Mouse (Mus musculus) forebrain, embryonic 11.5 days (tissue): ENCODE data around the gene Orai1. TPM values are rescaled to one million over a fixed set of nuclear protein-coding genes. Genes with fewer than 3 reads are reported as not detected.

Experiments used
- ATAC-seq: fragments of 200-750 bp; cut with Nextera tagmentation; replicated peaks from 2 replicates; pipeline ENCODE4 v1.8.0; 2017; ENCODE audit warnings: moderate TSS enrichment; ENCODE audit not compliant: low FRiP score
- DNase-seq: peaks from one replicate; pipeline ENCODE4 v3.0.0-alpha.2; 2017; ENCODE audit warnings: low spot score
- H3K27ac ChIP-seq: fragments of 300-500 bp; sonication (generic); 2 replicates; pipeline ENCODE4 v1.5.1; 2014; ENCODE audit warnings: low read depth, low read length
- H3K27me3 ChIP-seq: fragments of 300-500 bp; sonication (generic); 2 replicates; pipeline ENCODE4 v1.6.1; 2014; ENCODE audit warnings: mild to moderate bottlenecking, low read length, mixed read lengths; ENCODE audit not compliant: control insufficient read depth, insufficient read depth
- H3K36me3 ChIP-seq: fragments of 300-500 bp; sonication (generic); 2 replicates; pipeline ENCODE4 v1.6.1; 2014; ENCODE audit warnings: mild to moderate bottlenecking, low read length, moderate library complexity, mixed read lengths; ENCODE audit not compliant: control insufficient read depth, insufficient read depth
- H3K4me1 ChIP-seq: fragments of 300-500 bp; sonication (generic); replicated peaks from 2 replicates; pipeline ENCODE4 v1.6.1; 2014; ENCODE audit warnings: low read length, mixed read lengths; ENCODE audit not compliant: control insufficient read depth, insufficient read depth
- H3K4me2 ChIP-seq: fragments of 300-500 bp; sonication (generic); 2 replicates; pipeline ENCODE4 v1.6.1; 2014; ENCODE audit warnings: low read depth, mild to moderate bottlenecking, low read length, moderate library complexity, mixed read lengths; ENCODE audit not compliant: severe bottlenecking
- H3K4me3 ChIP-seq: fragments of 300-500 bp; sonication (generic); 2 replicates; pipeline ENCODE4 v1.5.1; 2014; ENCODE audit warnings: low read depth, low read length
- H3K9ac ChIP-seq: fragments of 300-500 bp; sonication (generic); 2 replicates; pipeline ENCODE4 v1.6.1; 2014; ENCODE audit warnings: low read length
- H3K9me3 ChIP-seq: fragments of 300-500 bp; sonication (generic); 2 replicates; pipeline ENCODE4 v1.6.1; 2016; ENCODE audit warnings: low read length, mixed read lengths; ENCODE audit not compliant: control insufficient read depth
- WGBS: fragments of 180-500 bp; shearing (Covaris S2); extraction: QIAGEN DNeasy Blood & Tissue Kit; methylation state at CpG from one replicate; pipeline ENCODE4 v1.1.7; 2014; 5-methylcytosine and 5-hydroxymethylcytosine counted together
- polyA plus RNA-seq: library from polyadenylated mRNA; unstranded; fragments of >200 nt; fragmentation: Nextera tagmentation; extraction: Ambion mirVana; gene quantifications from 2 replicates; pipeline ENCODE4 v1.2.1, GENCODE M21; 2014

Orai1 gene
- polyA plus RNA-seq, 1 experiment from 2014 or later, result 9.8 TPM

DNA sequence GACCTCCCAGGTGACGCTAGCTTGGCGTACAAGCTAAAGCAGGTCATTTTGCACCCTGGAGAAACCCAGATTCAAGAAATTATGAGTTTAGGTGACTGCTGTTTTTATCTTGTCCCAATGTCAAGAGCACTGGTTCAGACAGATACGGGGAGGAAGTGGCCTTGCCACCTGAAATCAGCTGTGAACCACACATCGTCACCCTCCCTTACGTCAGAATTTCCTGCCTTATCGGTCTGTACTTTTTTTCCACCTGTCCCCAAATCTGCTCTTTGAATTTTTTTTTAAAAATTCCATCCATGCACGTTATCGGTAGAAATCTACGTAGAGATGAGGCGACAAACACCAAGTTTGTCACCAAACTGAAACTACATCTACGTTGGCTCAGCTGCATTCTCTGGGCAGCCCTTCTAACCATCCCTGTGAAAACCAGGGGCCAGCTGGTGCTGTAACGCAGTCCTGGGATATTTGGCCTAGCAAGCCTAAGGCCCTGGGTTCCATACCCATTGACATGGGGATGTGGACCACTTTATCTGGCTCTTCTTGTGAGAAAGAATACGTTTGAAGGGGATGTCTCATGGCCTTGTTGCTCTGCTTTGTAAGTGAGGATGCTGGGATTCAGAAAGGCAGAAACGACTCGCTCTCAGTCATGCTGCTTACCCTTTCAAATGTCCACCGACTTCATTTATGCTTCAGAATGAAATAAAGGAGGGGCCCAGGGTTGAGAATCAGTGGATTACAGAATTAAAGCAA is 24.3 kb upstream of the Orai1 start:
- no peak for DNase-seq
- peak overlapping the region; percentile 46 for H3K4me3 ChIP-seq
- H3K27me3 ChIP-seq, result no peaks in the 10 kb centered on the region
- peak overlapping the region; percentile 96 for H3K4me2 ChIP-seq
- no peak overlapping the region for H3K27ac ChIP-seq
- no peak for ATAC-seq
- no peaks in the 10 kb centered on the region for H3K9me3 ChIP-seq
- H3K9ac ChIP-seq, result peak overlapping the region; percentile 71
- no peaks in the 10 kb centered on the region for H3K36me3 ChIP-seq
- peaks cover 38% of the 10 kb centered on the region for H3K4me1 ChIP-seq
- WGBS, result 7% methylated on average over 16 of the region's 16 CpGs

DNA sequence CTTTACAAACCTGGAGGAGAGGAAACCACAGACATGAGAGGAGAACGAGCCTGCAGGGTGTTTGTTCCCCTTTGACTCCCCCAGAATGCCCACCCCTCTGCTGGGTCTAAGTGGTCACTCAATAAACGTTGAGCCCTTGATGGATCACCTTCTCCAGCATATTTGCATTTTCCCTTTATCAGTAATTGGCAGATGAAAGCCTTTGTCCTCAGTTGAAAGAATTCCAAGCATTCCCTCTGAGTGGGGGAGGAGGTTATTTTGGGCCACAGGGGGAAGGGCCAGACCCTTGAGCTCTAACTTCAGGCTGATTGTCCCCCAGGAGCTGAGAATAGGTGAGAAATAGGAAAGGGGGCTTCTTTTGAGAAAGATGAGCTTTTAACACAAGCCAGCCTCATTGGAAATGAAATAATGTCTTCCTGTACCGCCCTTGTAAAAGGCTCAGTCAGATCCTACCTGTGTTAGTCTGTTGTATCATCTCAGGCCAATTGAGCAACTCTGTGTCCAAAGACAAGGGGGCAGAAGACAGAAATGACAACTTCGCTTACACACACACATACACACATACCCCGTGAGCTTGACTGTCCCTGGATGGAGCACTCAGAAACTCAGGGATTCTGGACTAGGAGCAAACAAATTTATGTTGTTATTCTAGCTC is 23.4 kb upstream of the Orai1 start:
- Histone ChIP-seq H3K27ac (no peak overlapping the region), H3K36me3 (no peaks in the 10 kb centered on the region)
- peak; percentile 29 for DNase-seq

DNA sequence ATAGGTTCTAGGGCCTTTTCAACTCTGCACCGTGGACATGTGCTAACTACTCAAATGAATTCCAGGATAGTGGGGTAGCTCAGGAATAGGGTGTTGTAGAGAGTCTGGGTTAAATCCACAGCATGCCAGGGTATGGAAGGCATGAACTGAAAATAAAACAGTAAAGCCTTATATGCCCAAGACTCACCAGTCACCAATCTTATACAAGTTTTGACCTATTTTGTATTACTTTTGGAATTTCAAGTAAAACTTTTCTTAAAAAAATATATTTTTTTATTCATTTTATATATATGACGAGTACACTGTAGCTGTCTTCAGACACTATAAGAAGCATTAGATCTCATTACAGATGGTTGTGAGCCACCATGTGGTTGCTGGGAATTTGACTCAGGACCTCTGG is 21.1 kb upstream of the Orai1 start:
- Histone ChIP-seq H3K27ac (no peak overlapping the region), H3K36me3 (no peaks in the 10 kb centered on the region), H3K4me1 (peaks cover 17% of the 10 kb centered on the region), H3K27me3 (no peaks in the 10 kb centered on the region), H3K4me3 (no peak overlapping the region), H3K9ac (peak overlapping the region; percentile 9; the same call in 1 of the 2 replicates), H3K9me3 (no peaks in the 10 kb centered on the region), H3K4me2 (no peak overlapping the region)
- 60% methylated on average over 2 of the region's 2 CpGs for WGBS
- ATAC-seq (no peak), DNase-seq (no peak)

More for the DNA sequence above, 23.4 kb upstream of the Orai1 start:
- no peak for ATAC-seq
- H3K27me3 ChIP-seq, result no peaks in the 10 kb centered on the region
- peak overlapping the region; percentile 96; the same call in 1 of the 2 replicates for H3K4me2 ChIP-seq
- H3K9ac ChIP-seq, result peak overlapping the region; percentile 43
- no peaks in the 10 kb centered on the region for H3K9me3 ChIP-seq
- peak overlapping the region; percentile 46; the same call in 1 of the 2 replicates for H3K4me3 ChIP-seq
- peaks cover 31% of the 10 kb centered on the region for H3K4me1 ChIP-seq
- 25% methylated on average over 5 of the region's 5 CpGs for WGBS

DNA sequence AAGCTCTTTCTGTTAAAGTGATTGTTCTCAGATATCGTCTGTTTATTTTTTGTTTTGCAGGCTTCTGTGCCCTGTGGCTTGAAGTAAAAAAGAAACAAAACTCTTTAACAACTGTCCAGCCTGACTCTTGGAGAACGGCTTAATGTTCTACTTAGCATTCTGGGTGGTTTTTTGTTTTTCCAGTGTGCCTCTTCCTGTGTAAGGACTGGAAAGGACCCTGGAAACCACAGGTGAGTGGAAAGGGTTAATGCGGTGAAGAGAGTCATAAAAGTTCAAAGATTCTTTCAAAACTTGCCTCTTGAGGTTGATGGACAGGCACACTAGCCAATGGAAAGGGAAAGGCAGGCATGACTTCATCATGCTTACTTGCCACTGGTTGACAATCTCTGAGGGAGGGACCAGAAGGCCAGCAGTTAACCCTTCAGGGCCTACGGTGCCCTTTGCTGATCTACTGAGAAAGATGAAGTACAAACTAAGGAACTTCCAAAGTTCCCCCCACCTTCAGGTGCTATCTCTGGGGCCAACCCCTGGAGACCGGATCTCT is 20.5 kb upstream of the Orai1 start:
- Histone ChIP-seq H3K27ac (no peak overlapping the region), H3K4me2 (peak overlapping the region; percentile 6; the same call in 1 of the 2 replicates), H3K9ac (peak overlapping the region; percentile 9; the same call in 1 of the 2 replicates), H3K9me3 (no peaks in the 10 kb centered on the region), H3K27me3 (no peaks in the 10 kb centered on the region), H3K4me1 (peaks cover 17% of the 10 kb centered on the region), H3K36me3 (no peaks in the 10 kb centered on the region), H3K4me3 (no peak overlapping the region)
- 7% methylated on average over 5 of the region's 5 CpGs for WGBS
- DNase-seq, result peak; percentile 86
- peak; percentile 86 for ATAC-seq

DNA sequence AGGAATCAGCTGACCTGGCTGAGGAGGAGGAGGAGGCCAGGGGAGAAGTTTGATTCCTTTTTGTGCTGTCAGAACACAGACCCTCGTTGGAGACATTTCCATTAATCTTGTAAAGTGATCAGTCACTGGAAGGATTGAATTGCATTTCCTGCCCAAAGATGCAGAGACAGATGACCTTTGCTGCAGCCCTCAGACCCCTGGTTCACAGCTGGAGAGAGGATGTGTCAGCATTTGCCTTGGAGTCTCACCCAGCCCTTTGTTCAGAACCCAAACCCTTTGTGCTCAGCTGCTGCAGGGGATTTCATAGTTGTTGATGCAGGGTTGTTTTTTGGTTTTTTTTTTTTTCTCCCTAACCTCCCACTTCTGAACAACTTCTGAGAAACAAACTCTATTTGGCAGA is 20.0 kb upstream of the Orai1 start:
- ATAC-seq (no peak), DNase-seq (peak; percentile 44)
- H3K9me3 ChIP-seq, result no peaks in the 10 kb centered on the region
- H3K4me2 ChIP-seq, result 0 out of 2 replicates have a peak overlapping the region, but pooled peaks have one; percentile 6
- H3K36me3 ChIP-seq, result no peaks in the 10 kb centered on the region
- H3K4me3 ChIP-seq, result no peak overlapping the region
- H3K27me3 ChIP-seq, result no peaks in the 10 kb centered on the region
- H3K9ac ChIP-seq, result no peak overlapping the region
- peaks cover 15% of the 10 kb centered on the region for H3K4me1 ChIP-seq
- H3K27ac ChIP-seq, result no peak overlapping the region
- 0% methylated on average over 1 of the region's 1 CpGs for WGBS

DNA sequence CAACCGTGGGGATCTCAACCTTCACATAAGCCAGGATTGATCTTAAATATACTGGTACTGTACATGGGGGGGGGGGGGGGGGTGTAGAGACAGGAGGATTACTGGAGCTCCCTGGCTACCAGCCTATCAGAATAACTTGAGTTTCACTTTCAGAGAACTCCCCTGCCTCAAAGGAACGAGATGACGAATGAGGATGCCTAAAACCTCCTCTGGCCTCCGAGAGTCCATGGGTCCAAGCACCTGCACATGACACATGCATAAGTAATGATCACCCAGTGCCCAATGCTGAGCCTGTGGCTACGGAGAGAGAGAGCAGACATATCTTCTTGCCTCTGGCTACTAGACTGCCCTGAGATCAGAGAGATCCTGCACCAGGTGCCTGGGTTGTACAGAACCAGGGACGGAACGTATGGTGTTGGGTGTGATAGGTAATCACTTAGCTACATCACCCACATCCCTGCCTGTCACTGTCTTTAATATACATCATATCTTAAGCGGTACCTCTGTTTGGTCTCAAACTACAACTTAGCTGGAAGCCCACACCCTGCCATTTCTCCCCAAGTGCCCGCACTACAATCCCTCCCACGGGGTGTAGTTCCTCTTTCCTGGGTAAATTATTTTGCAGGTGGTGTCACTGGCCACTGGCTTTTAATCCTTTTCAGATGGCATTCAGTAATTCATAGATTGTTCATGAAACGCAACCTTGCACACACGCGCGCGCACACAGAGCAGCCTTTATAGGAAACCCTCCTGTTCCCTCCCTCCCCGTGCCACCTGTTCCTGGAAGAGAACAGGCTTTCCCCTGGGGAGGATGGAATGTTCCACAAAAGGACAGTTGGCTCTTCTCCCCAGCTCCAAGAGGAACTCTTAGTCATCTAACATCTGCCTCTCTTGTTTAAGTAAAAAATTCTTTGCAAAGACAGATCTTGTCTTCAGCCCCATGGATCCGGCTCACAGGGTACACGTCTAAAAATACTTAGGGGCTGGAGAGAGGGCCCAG is 17.4 kb upstream of the Orai1 start:
- ATAC-seq, result no peak
- WGBS, result 92% methylated on average over 18 of the region's 18 CpGs
- no peaks in the 10 kb centered on the region for H3K4me1 ChIP-seq
- no peak overlapping the region for H3K4me2 ChIP-seq
- H3K36me3 ChIP-seq, result no peaks in the 10 kb centered on the region
- no peak overlapping the region for H3K9ac ChIP-seq
- no peak for DNase-seq
- no peaks in the 10 kb centered on the region for H3K27me3 ChIP-seq
- no peak overlapping the region for H3K4me3 ChIP-seq
- no peak overlapping the region for H3K27ac ChIP-seq
- H3K9me3 ChIP-seq, result no peaks in the 10 kb centered on the region

DNA sequence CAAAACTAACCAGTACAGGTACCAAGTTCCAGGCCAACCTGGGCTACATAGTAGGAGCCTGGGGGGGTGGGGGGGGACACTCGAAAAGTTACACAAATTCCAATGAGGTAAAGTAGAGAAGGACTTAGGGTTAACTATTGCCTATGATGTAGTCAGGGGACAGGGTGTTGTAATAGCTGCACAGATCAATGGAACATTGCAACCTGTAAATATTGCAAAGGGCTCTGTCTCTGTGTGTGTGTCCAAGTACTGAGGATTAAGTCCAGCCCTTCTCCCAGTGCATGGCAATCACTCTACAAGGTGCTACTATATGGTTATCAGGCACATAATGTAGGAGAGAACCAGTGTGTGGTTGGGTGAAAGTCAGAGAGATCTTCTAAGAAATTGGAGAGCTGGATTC is 14.0 kb upstream of the Orai1 start:
- H3K27ac ChIP-seq, result no peak overlapping the region
- WGBS, result 73% methylated on average over 1 of the region's 1 CpGs
- H3K9ac ChIP-seq, result no peak overlapping the region
- H3K4me2 ChIP-seq, result no peak overlapping the region
- no peaks in the 10 kb centered on the region for H3K4me1 ChIP-seq
- no peaks in the 10 kb centered on the region for H3K36me3 ChIP-seq
- no peaks in the 10 kb centered on the region for H3K27me3 ChIP-seq
- no peak overlapping the region for H3K4me3 ChIP-seq
- no peak for DNase-seq
- H3K9me3 ChIP-seq, result no peaks in the 10 kb centered on the region
- ATAC-seq, result no peak
